Mouse (Mus musculus) lung, embryonic 14.5 days (tissue): ENCODE measurements around the gene Lbhd1. TPM values are rescaled to one million over a fixed set of nuclear protein-coding genes. Genes with fewer than 3 reads are reported as not detected.

Source experiments
- ATAC-seq: fragments of 200-750 bp; cut with Nextera tagmentation; 2 replicates; pipeline ENCODE4 v1.8.0; 2017; ENCODE audit warnings: mild to moderate bottlenecking, moderate TSS enrichment, moderate library complexity; ENCODE audit not compliant: insufficient read depth
- DNase-seq: peaks from one replicate; pipeline ENCODE4 v3.0.0-alpha.2; 2015
- H3K27ac ChIP-seq: fragments of 300-500 bp; sonication (generic); 2 replicates; pipeline ENCODE4 v1.5.1; 2014; ENCODE audit warnings: low read depth, mild to moderate bottlenecking, moderate library complexity
- H3K27me3 ChIP-seq: fragments of 300-500 bp; sonication (generic); 2 replicates; pipeline ENCODE4 v1.6.1; 2014; ENCODE audit warnings: low read length, control low read depth; ENCODE audit not compliant: insufficient read depth
- H3K36me3 ChIP-seq: fragments of 300-500 bp; sonication (generic); 2 replicates; pipeline ENCODE4 v1.6.1; 2014; ENCODE audit warnings: control low read depth; ENCODE audit not compliant: insufficient read depth
- H3K4me1 ChIP-seq: fragments of 300-500 bp; sonication (generic); 2 replicates; pipeline ENCODE4 v1.6.1; 2014; ENCODE audit warnings: antibody characterized with exemption, control low read depth; ENCODE audit not compliant: insufficient read depth
- H3K4me2 ChIP-seq: fragments of 300-500 bp; sonication (generic); 2 replicates; pipeline ENCODE4 v1.6.1; 2014; ENCODE audit warnings: mild to moderate bottlenecking
- H3K4me3 ChIP-seq: fragments of 300-500 bp; sonication (generic); 2 replicates; pipeline ENCODE4 v1.5.1; 2014; ENCODE audit warnings: low read depth, low read length
- H3K9ac ChIP-seq: fragments of 300-500 bp; sonication (generic); 2 replicates; pipeline ENCODE4 v1.6.1; 2014
- H3K9me3 ChIP-seq: fragments of 300-500 bp; sonication (generic); 2 replicates; pipeline ENCODE4 v1.6.1; 2016; ENCODE audit warnings: low read depth, low read length, control low read depth
- CTCF ChIP-seq: IDR thresholded peaks from 2 replicates; pipeline ENCODE4 v1.5.1; 2016; ENCODE audit warnings: antibody characterized with exemption, low read depth
- WGBS: fragments of 180-500 bp; shearing (Covaris S2); extraction: QIAGEN DNeasy Blood & Tissue Kit; methylation state at CpG from one replicate; pipeline ENCODE4 v1.1.7; 2014; 5-methylcytosine and 5-hydroxymethylcytosine counted together
- polyA plus RNA-seq: library from polyadenylated mRNA; unstranded; fragments of >200 nt; fragmentation: Nextera tagmentation; extraction: Ambion mirVana; gene quantifications from 2 replicates; pipeline ENCODE4 v1.2.1, GENCODE M21; 2014

Lbhd1 gene
- polyA plus RNA-seq, 1 experiment from 2014 or later = 72.1 TPM

DNA sequence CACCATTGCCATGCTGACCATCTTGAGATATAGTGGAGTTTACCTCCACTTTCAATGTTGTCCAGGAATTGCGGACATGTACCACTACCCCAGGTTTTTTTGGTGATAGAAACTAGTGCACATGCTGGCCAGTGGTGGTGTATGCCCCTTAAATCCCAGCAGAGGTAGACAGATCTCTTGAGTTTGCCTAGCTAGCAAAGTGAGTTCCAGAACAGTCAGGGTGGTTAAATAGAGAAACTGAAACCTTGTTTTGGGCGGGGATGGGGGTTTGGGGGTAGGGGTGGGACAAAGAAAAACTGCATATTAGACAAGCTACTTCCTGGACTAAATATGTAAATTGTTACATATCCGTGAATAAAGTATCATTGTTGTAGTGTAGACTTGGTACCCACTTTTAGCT, 35.5 kb downstream of the Lbhd1 start:
- ATAC-seq (no peak), DNase-seq (no peak)
- Histone ChIP-seq H3K4me2 (no peak overlapping the region), H3K36me3 (peaks cover 42% of the 10 kb centered on the region), H3K4me1 (no peaks in the 10 kb centered on the region), H3K4me3 (no peak overlapping the region), H3K27ac (no peak overlapping the region; the same call in 1 of the 2 replicates), H3K27me3 (no peaks in the 10 kb centered on the region), H3K9me3 (no peaks in the 10 kb centered on the region), H3K9ac (no peak overlapping the region)
- TF ChIP-seq CTCF = no peak
- WGBS = 81% methylated on average over 3 of the region's 3 CpGs

DNA sequence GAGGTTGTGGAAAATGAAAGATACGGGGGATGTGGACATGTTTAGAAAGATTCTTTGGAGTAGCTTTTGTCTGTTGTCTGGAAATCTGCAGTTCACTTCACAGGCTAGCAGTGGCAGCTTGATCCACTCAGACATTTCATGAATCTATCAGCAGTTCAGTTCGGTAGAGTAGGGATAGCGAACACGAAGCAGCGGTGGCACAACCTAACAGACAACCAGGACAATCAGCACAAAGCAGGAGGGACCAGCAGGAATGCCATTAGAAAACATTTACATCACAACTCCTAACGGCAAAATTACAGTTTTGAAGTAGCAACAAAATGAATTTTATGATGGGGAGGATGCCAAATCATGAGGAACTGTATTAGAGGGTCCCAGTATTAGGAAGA, 36.1 kb downstream of the Lbhd1 start:
- WGBS = 56% methylated on average over 6 of the region's 6 CpGs
- Histone ChIP-seq H3K4me3 (peak overlapping the region; percentile 83), H3K9me3 (no peaks in the 10 kb centered on the region), H3K27me3 (no peaks in the 10 kb centered on the region), H3K9ac (peak overlapping the region; percentile 73; the same call in 1 of the 2 replicates), H3K4me2 (peak overlapping the region; percentile 89), H3K4me1 (no peaks in the 10 kb centered on the region), H3K36me3 (peaks cover 35% of the 10 kb centered on the region), H3K27ac (peak overlapping the region; percentile 89)
- TF ChIP-seq CTCF = no peak
- ATAC-seq = no peak
- no peak for DNase-seq

- Histone ChIP-seq H3K4me1 (no peaks in the 10 kb centered on the region), H3K27ac (peak within 1 kb of the TSS; percentile 89), H3K9me3 (no peaks in the 10 kb centered on the region), H3K9ac (peak within 1 kb of the TSS; percentile 73), H3K36me3 (peaks cover 30% of the 10 kb centered on the region), H3K27me3 (no peaks in the 10 kb centered on the region), H3K4me3 (peak within 1 kb of the TSS; percentile 83), H3K4me2 (peak within 1 kb of the TSS; percentile 89)
- 2% methylated on average over 49 of the region's 50 CpGs for WGBS
- ATAC-seq (peak; percentile 97), DNase-seq (peak; percentile 97)
- TF ChIP-seq CTCF = no peak
Observed at GRCm38 (mm10) chr19:8920073-8920736, 36.7 kb downstream of the Lbhd1 start, which contains the start of gene B3gat3. B3gat3 (plus strand) TSS chr19:8920374.

DNA sequence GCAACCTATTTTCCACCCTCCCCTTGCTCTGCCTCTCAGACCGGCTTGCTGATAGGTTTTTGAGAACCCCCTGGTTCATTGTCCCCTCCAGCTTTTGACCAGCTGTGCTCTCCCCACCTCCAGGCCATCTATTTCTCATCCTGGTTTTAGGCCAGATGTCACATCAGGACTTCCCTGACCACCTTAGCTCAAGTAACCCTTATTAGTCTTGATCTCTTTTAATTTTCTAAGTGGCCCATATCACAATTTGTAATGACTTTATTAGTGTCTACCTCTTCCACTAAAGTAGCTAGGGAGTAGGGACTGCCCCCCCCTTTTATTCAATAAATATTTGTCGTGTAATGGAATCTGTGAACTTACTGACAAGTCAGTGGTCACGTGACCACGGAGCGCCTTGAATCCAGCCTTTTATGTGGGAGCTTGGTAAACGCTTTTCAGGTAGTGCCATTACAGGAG, 37.3 kb downstream of the Lbhd1 start:
- WGBS = under 1% methylated on average over 6 of the region's 6 CpGs
- Histone ChIP-seq H3K4me1 (no peaks in the 10 kb centered on the region), H3K36me3 (peaks cover 29% of the 10 kb centered on the region), H3K9ac (peak overlapping the region; percentile 73), H3K27me3 (no peaks in the 10 kb centered on the region), H3K27ac (peak overlapping the region; percentile 89), H3K4me2 (peak overlapping the region; percentile 89), H3K9me3 (no peaks in the 10 kb centered on the region), H3K4me3 (peak overlapping the region; percentile 83)
- TF ChIP-seq CTCF = no peak
- peak; percentile 79 for DNase-seq
- ATAC-seq = peak; percentile 0; the same call in 1 of the 2 replicates

GRCm38 (mm10) chr19:8921741-8922140, 38.2 kb downstream of the Lbhd1 start:
- no peaks in the 10 kb centered on the region for H3K27me3 ChIP-seq
- DNase-seq (no peak), ATAC-seq (no peak)
- no peak for TF ChIP-seq CTCF
- H3K36me3 ChIP-seq = peaks cover 29% of the 10 kb centered on the region
- WGBS = 75% methylated on average over 9 of the region's 9 CpGs
- peak overlapping the region; percentile 83 for H3K4me3 ChIP-seq
- H3K4me1 ChIP-seq = no peaks in the 10 kb centered on the region
- no peak overlapping the region for H3K27ac ChIP-seq
- no peaks in the 10 kb centered on the region for H3K9me3 ChIP-seq
- no peak overlapping the region; the same call in 1 of the 2 replicates for H3K9ac ChIP-seq
- H3K4me2 ChIP-seq = peak overlapping the region; percentile 89

- peaks cover 41% of the 10 kb centered on the region for H3K36me3 ChIP-seq
- H3K9me3 ChIP-seq = no peaks in the 10 kb centered on the region
- 84% methylated on average over 2 of the region's 2 CpGs for WGBS
- H3K4me2 ChIP-seq = no peak overlapping the region
- no peaks in the 10 kb centered on the region for H3K27me3 ChIP-seq
- no peak for TF ChIP-seq CTCF
- no peaks in the 10 kb centered on the region for H3K4me1 ChIP-seq
- DNase-seq (no peak), ATAC-seq (no peak)
- no peak overlapping the region for H3K27ac ChIP-seq
- no peak overlapping the region for H3K9ac ChIP-seq
- no peak overlapping the region for H3K4me3 ChIP-seq
Observed at GRCm38 (mm10) chr19:8926766-8927165, 43.2 kb downstream of the Lbhd1 start.

DNA sequence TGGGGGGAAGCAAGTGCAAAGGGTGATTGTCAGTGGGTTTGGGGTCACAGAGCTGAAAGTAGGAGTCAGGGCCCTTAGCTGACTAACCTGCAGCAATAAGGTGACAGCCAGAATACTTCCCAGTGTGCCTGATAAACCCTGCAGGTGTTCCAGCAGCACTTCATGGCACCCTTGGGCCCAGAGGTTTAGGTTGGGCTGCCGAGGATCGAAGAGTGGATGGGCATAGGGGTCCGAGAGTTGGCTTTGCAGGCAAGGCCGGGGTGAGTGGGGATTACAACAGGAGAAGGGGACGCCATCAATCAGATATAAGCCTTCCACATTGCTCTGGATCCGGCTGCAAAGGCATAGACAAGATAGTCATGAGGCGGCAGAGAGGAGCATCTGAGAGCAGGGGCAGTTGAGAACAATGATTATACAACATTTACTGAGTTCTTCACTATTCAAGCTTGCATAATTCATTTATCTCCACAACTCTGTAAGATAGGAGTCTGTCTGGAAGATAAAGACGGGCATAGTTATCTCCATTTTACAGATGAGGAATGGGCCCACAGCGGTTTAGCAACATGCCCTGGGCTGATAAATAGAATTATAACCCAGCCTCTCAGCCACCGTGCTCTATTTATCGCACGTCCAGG, 44.5 kb downstream of the Lbhd1 start:
- Histone ChIP-seq H3K4me3 (no peak overlapping the region), H3K4me1 (no peaks in the 10 kb centered on the region), H3K9me3 (no peaks in the 10 kb centered on the region), H3K9ac (no peak overlapping the region), H3K36me3 (peaks cover 41% of the 10 kb centered on the region), H3K27me3 (no peaks in the 10 kb centered on the region), H3K4me2 (no peak overlapping the region), H3K27ac (no peak overlapping the region)
- DNase-seq = no peak
- 81% methylated on average over 12 of the region's 12 CpGs for WGBS
- no peak for ATAC-seq
- TF ChIP-seq CTCF = no peak
